ENCODE assay signal across 8 mouse cellular contexts in genomic region chr7:116039196-116039537, GRCm38 (mm10). TPM values are rescaled to one million over a fixed set of nuclear protein-coding genes. Genes with fewer than 3 reads are reported as not detected.
DNase-seq lines count a peak whose midpoint lies in the region; ATAC-seq lines count a peak whose summit lies in the region.

TSS of gene 1110004F10Rik (plus strand) at chr7:116039397.

- no peaks in the 10 kb centered on the region for H3K36me3 ChIP-seq in embryonic facial prominence, embryonic 13.5 days
- H3K36me3 ChIP-seq in heart, embryonic 12.5 days, result no peaks in the 10 kb centered on the region
- H3K36me3 ChIP-seq in midbrain, embryonic 10.5 days, result no peaks in the 10 kb centered on the region

- H3K4me1 ChIP-seq in embryonic facial prominence, embryonic 13.5 days, result peaks cover 26% of the 10 kb centered on the region
- peaks cover 18% of the 10 kb centered on the region for H3K4me1 ChIP-seq in heart, embryonic 12.5 days (replicated peaks)
- peaks cover 50% of the 10 kb centered on the region for H3K4me1 ChIP-seq in midbrain, embryonic 10.5 days

- peak; percentile 18 to 25 for DNase-seq in cerebellum, postnatal 10 days
- DNase-seq in cerebellum, adult 9-10 months, result no peak
- DNase-seq in CD4-positive, CD25-positive, alpha-beta regulatory T cell, adult 2 months (ENCODE audit: low read depth, low spot score), result peak; percentile 12
- DNase-seq in layer of hippocampus, postnatal 25 days (ENCODE audit: extremely low spot score in 1 of 2, low spot score in 1 of 2), result peak in 1 of 2 experiments; percentile 11
- DNase-seq in midbrain, embryonic 10.5 days (ENCODE audit: low spot score), result no peak
- DNase-seq in cerebellum, adult 9-11 months, result no peak

- H3K4me2 ChIP-seq in embryonic facial prominence, embryonic 13.5 days, result peak within 1 kb of the TSS; percentile 99
- H3K4me2 ChIP-seq in heart, embryonic 12.5 days, result peak within 1 kb of the TSS; percentile 99

- H3K27me3 ChIP-seq in embryonic facial prominence, embryonic 13.5 days, result peaks cover 77% of the 10 kb centered on the region
- peaks cover 27% of the 10 kb centered on the region for H3K27me3 ChIP-seq in heart, embryonic 12.5 days (replicated peaks)
- H3K27me3 ChIP-seq in midbrain, embryonic 10.5 days (ENCODE audit: low read depth, poor library complexity, severe bottlenecking), result peaks cover 83% of the 10 kb centered on the region

- ATAC-seq in embryonic facial prominence, embryonic 13.5 days (ENCODE audit: insufficient number of reproducible peaks, insufficient read depth, low FRiP score, low TSS enrichment, low read depth), result no peak
- ATAC-seq in heart, embryonic 12.5 days (ENCODE audit: insufficient number of reproducible peaks, low FRiP score), result peak; percentile 22; the same call in 1 of the 2 replicates

- no peaks in the 10 kb centered on the region for H3K9me3 ChIP-seq in embryonic facial prominence, embryonic 13.5 days
- no peaks in the 10 kb centered on the region for H3K9me3 ChIP-seq in heart, embryonic 12.5 days (replicated peaks)
- H3K9me3 ChIP-seq in midbrain, embryonic 10.5 days (replicated peaks), result no peaks in the 10 kb centered on the region

- WGBS in embryonic facial prominence, embryonic 13.5 days, result under 1% methylated on average over 11 of the region's 11 CpGs
- under 1% methylated on average over 11 of the region's 11 CpGs for WGBS in heart, embryonic 12.5 days
- WGBS in midbrain, embryonic 10.5 days, result 0% methylated on average over 11 of the region's 11 CpGs

- H3K9ac ChIP-seq in embryonic facial prominence, embryonic 13.5 days, result peak within 1 kb of the TSS; percentile 74
- peak within 1 kb of the TSS; percentile 74 for H3K9ac ChIP-seq in heart, embryonic 12.5 days

- peak within 1 kb of the TSS; percentile 62 for H3K4me3 ChIP-seq in embryonic facial prominence, embryonic 13.5 days
- peak within 1 kb of the TSS; percentile 58 for H3K4me3 ChIP-seq in heart, embryonic 12.5 days
- H3K4me3 ChIP-seq in midbrain, embryonic 10.5 days, result peak within 1 kb of the TSS; percentile 59

- peak within 1 kb of the TSS; percentile 85 for H3K27ac ChIP-seq in embryonic facial prominence, embryonic 13.5 days
- H3K27ac ChIP-seq in heart, embryonic 12.5 days (ENCODE audit: poor library complexity, severe bottlenecking), result no peak within 1 kb of the TSS
- H3K27ac ChIP-seq in midbrain, embryonic 10.5 days (replicated peaks), result peak within 1 kb of the TSS; percentile 55

RNA-seq across cellular contexts. Expression of gene 1110004F10Rik, which starts in this region (rescaled TPM):
- 308 and 317 TPM in 2 replicates for polyA plus RNA-seq in embryonic facial prominence, embryonic 13.5 days (2015; fragmentation: Nextera tagmentation; extraction: Ambion mirVana)
- 173 and 190 TPM in 2 replicates for polyA plus RNA-seq in heart, embryonic 12.5 days (2016; fragmentation: Nextera tagmentation; extraction: Ambion mirVana)
- total RNA-seq in layer of hippocampus, postnatal 25 days (2021), result 100 to 1,000 TPM; 106 to 108 TPM
- 370 and 371 TPM in 2 replicates for polyA plus RNA-seq in midbrain, embryonic 10.5 days (2016; fragmentation: Nextera tagmentation; extraction: Ambion mirVana)

Comparison
In these comparisons a context has a peak if more than half of its experiments do, and no peak if none do; other contexts are left out.
1. DNase-seq: peak in cerebellum, postnatal 10 days (2 of 2) and CD4-positive, CD25-positive, alpha-beta regulatory T cell, adult 2 months (single experiment); none in cerebellum, adult 9-10 months (single experiment), midbrain, embryonic 10.5 days (single experiment) and cerebellum, adult 9-11 months (single experiment).
2. Peak in every context shown above with its lines, with median percentiles within 50 percentile points of each other: H3K4me3 ChIP-seq.